In the genomic region with DNA sequence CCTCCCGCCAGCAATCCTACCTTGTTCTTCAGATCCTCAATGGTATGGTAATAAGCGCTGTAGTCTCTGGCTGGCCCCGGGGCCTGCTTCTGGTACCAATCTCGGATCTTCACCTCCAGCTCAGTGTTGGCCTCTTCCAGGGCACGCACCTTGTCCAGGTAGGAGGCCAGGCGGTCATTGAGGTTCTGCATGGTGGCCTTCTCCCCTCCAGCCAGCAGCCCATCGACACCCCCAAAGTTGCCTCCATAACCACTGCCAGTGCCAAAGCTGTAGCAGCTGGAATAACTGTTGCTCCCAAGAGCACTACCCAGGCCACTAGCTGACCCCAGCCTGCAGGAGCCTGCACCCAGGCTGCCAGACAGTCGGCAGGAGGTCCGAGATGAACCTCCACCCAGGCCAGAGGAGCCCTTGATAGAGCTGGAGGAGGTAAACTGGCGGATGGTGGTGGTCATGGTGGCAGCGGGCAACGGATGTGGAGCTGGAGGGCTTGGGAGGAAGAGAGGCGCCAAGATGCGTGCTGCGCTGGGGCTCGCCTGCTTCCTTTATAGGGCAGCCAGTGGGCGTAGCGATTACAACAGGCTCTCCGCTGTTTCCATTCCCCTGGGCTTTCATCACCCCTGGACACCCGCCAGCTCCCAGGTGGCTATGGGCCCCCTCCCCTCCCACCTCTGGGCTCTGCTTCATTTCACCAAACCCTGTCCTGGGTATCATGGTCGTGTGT, we compare ENCODE assay signal across 15 mouse cellular contexts. TPM values are rescaled to one million over a fixed set of nuclear protein-coding genes. Genes with fewer than 3 reads are reported as not detected.
A peak's percentile ranks its signal among the peaks of the same experiment; 100 is the strongest.
DNase-seq lines count a peak whose midpoint lies in the region; ATAC-seq lines count a peak whose summit lies in the region.
"Had no signal": no experiment of that assay in that cellular context is flagged by ENCODE, and none has a peak within 500 bp of the region (broad histone marks: within the 10 kb centered on the region; RNA-seq: fewer than 3 reads in every experiment).

A gene (minus strand): TSS at position 516 of the 721 bp plus-strand sequence.

- H3K27ac ChIP-seq in heart, embryonic 14.5 days (replicated peaks in 1 of 2; ENCODE audit: control insufficient read depth in 1 of 2, insufficient read depth in 1 of 2, low read depth in 2 of 2, low read length in 2 of 2) = no peak within 1 kb of the TSS
- no peak within 1 kb of the TSS for H3K27ac ChIP-seq in limb, embryonic 12.5 days
- H3K27ac ChIP-seq in hindbrain, embryonic 10.5 days = no peak within 1 kb of the TSS
- H3K27ac ChIP-seq: heart, embryonic 10.5 days; hindbrain, postnatal 0 days; liver, embryonic 15.5 days had no signal

- intact Hi-C loops in heart, postnatal 25 days (cut with DNase I) = no loop called here

- H3K4me1 ChIP-seq in heart, embryonic 14.5 days (ENCODE audit: control insufficient read depth in 2 of 2, insufficient read depth in 2 of 2, low read length in 2 of 2) = no peaks in the 10 kb centered on the region; a peak in 1 of 4 replicates
- peaks cover 14% of the 10 kb centered on the region for H3K4me1 ChIP-seq in limb, embryonic 12.5 days (replicated peaks)
- peaks cover 25% of the 10 kb centered on the region for H3K4me1 ChIP-seq in hindbrain, embryonic 10.5 days (replicated peaks)
- H3K4me1 ChIP-seq: liver, embryonic 15.5 days had no signal

- 0 out of 2 replicates have a peak within 1 kb of the TSS, but pooled peaks have one; percentile 32 for H3K4me2 ChIP-seq in heart, embryonic 14.5 days (ENCODE audit: low read length)
- no peak within 1 kb of the TSS for H3K4me2 ChIP-seq in limb, embryonic 12.5 days
- H3K4me2 ChIP-seq: liver, embryonic 15.5 days had no signal

- ATAC-seq in heart, embryonic 14.5 days (ENCODE audit: insufficient number of reproducible peaks, insufficient read depth, low FRiP score, low read depth) = no peak
- no peak for ATAC-seq in limb, embryonic 12.5 days (ENCODE audit: insufficient number of reproducible peaks, insufficient read depth, low FRiP score, low TSS enrichment, low read depth)
- ATAC-seq: hindbrain, postnatal 0 days had no signal

- no peak within 1 kb of the TSS for H3K9ac ChIP-seq in heart, embryonic 14.5 days (ENCODE audit: low read length)
- no peak within 1 kb of the TSS for H3K9ac ChIP-seq in limb, embryonic 12.5 days (replicated peaks)
- H3K9ac ChIP-seq: liver, embryonic 15.5 days had no signal

- H3K9me3 ChIP-seq in heart, embryonic 14.5 days (ENCODE audit: control insufficient read depth, low read length) = no peaks in the 10 kb centered on the region
- H3K9me3 ChIP-seq in limb, embryonic 12.5 days = no peaks in the 10 kb centered on the region
- H3K9me3 ChIP-seq in hindbrain, embryonic 10.5 days = no peaks in the 10 kb centered on the region
- H3K9me3 ChIP-seq: heart, embryonic 10.5 days; liver, embryonic 15.5 days had no signal

- 62% methylated on average over 20 of the region's 21 CpGs for WGBS in heart, embryonic 14.5 days
- WGBS in limb, embryonic 12.5 days = 82% methylated on average over 21 of the region's 21 CpGs
- 84% methylated on average over 21 of the region's 21 CpGs for WGBS in hindbrain, embryonic 10.5 days

- DNase-seq in heart, postnatal 25 days (ENCODE audit: low spot score) = no peak
- DNase-seq in thymus, postnatal 0 days (ENCODE audit: low spot score) = no peak
- no peak for DNase-seq in thymus, postnatal 14 days
- DNase-seq in hindbrain, embryonic 10.5 days (ENCODE audit: low spot score) = no peak
- no peak for DNase-seq in T-cell, adult 2 months (ENCODE audit: low spot score)
- DNase-seq: cerebellum, adult 8-10 months; embryo, embryonic 11 days; midbrain, embryonic 14.5 days; right cerebral cortex, postnatal 25 days had no signal

- H3K36me3 ChIP-seq in heart, embryonic 14.5 days (ENCODE audit: control insufficient read depth, insufficient read depth, low read length) = no peaks in the 10 kb centered on the region
- H3K36me3 ChIP-seq in limb, embryonic 12.5 days = no peaks in the 10 kb centered on the region
- no peaks in the 10 kb centered on the region for H3K36me3 ChIP-seq in hindbrain, embryonic 10.5 days
- H3K36me3 ChIP-seq: heart, embryonic 10.5 days; liver, embryonic 15.5 days had no signal

- H3K27me3 ChIP-seq in heart, embryonic 14.5 days (ENCODE audit: control insufficient read depth, insufficient read depth, low read length) = peaks cover 10% of the 10 kb centered on the region
- peaks cover 9% of the 10 kb centered on the region for H3K27me3 ChIP-seq in limb, embryonic 12.5 days
- no peaks in the 10 kb centered on the region for H3K27me3 ChIP-seq in hindbrain, embryonic 10.5 days (ENCODE audit: insufficient read depth, poor library complexity, severe bottlenecking)
- H3K27me3 ChIP-seq: liver, embryonic 15.5 days had no signal

- H3K4me3 ChIP-seq in heart, embryonic 14.5 days (ENCODE audit: control insufficient read depth in 1 of 2, insufficient read depth in 1 of 2, low read depth in 1 of 2, low read length in 2 of 2) = no peak within 1 kb of the TSS
- H3K4me3 ChIP-seq in limb, embryonic 12.5 days (replicated peaks) = no peak within 1 kb of the TSS
- H3K4me3 ChIP-seq in hindbrain, embryonic 10.5 days = no peak within 1 kb of the TSS
- H3K4me3 ChIP-seq: heart, embryonic 10.5 days; liver, embryonic 15.5 days had no signal

RNA-seq across cellular contexts. Expression of the gene that starts here (rescaled TPM):
- polyA plus RNA-seq in heart, embryonic 14.5 days (2014; fragmentation: Nextera tagmentation; extraction: Ambion mirVana) = 1.4 TPM in 2 replicates
- total RNA-seq in heart, postnatal 25 days (2021) = not detected
- polyA plus RNA-seq in thymus, postnatal 0 days (2015; fragmentation: Nextera tagmentation; extraction: Ambion mirVana) = 436 and 450 TPM in 2 replicates
- polyA plus RNA-seq in limb, embryonic 12.5 days (2016; fragmentation: Nextera tagmentation; extraction: Ambion mirVana) = 41.6 and 47.9 TPM in 2 replicates
- polyA plus RNA-seq in hindbrain, embryonic 10.5 days (2016; fragmentation: Nextera tagmentation; extraction: Ambion mirVana) = 0.16 TPM in 1 of 2 replicates, not detected in the other
- total RNA-seq: left cerebral cortex, postnatal 10 days had no signal
- polyA plus RNA-seq: midbrain, embryonic 14.5 days had no signal

Comparison
In these comparisons a context has a peak if more than half of its experiments do, and no peak if none do; other contexts are left out.
1. RNA of the gene that starts here (polyA plus RNA-seq): 436 to 450 TPM in thymus, postnatal 0 days and 41.6 to 47.9 TPM in limb, embryonic 12.5 days; 1.4 TPM in heart, embryonic 14.5 days and 0.16 TPM in hindbrain, embryonic 10.5 days; every median in the first group is over 10 times any median in the second.